Mouse (Mus musculus) CH12F3 (cell line): ENCODE results near the gene Pla2g4a.
"Not testable (repeated sequence)": the region's sequence is repeated elsewhere in the genome, so short reads cannot be mapped to it uniquely, and the experiment has no call there.

Experiments used
- in situ Hi-C: fragments of 300-500 bp; cut with MboI; formaldehyde crosslinking; loops from 2 replicates; pipeline ENCODE4 v1.14.3; 2020; ENCODE audit warnings: low sequenced_read_pairs

Gene Pla2g4a

DNA sequence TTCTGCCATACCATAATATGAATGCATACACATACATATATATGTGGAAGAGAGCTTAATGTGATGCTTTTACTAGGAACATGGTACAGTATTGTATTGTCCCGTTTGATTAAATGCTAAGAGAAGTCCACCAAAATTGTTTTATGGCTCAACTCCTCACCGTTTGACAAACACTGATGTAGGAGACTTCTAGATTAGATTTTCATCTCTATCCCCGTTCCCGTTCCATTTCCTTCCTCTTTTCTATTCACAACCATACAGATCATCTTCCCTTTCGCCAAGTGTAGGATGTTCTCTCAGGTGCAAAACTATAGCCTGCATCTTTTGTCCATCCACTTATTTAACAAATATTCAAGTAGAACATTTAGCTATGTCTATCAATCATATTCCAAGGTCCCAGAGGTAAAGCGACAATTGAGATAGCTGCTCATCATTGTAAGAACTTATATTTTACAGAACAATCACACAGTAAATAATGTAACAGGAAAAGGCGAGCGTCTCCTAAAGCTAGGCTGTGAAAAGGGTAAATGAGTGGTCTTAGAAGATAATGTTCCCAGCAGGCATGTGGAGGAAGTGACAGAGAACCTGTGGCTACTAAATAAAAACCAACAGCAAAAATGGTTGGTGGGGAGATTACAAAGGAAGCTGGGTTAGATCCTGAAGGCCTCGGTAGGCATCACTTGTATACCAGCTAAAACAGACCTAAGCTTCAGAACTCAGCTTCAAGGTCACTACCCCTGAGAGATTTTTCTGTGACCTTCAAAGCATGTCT is 21.6 kb downstream of the Pla2g4a start:
- in situ Hi-C loops: no loop called here

DNA sequence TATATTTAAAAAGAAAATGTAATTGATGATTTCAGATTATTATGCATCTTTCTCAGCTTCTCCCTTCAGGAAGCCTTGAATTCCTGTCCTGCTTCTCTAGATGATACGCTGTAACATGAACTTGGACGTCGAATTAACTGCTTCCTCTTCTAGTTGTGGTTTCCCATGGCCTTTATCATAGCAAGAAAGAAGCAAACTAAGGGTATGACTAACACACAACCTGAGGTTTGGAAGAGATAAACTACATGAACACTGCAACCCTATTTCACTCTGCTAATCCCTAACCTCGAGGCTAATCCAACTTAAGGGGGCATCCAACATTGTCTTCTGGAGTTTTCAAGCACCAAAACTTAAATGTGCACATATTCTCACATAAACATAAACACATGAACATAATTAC is 23.3 kb downstream of the Pla2g4a start:
- in situ Hi-C loops: no loop called here

DNA sequence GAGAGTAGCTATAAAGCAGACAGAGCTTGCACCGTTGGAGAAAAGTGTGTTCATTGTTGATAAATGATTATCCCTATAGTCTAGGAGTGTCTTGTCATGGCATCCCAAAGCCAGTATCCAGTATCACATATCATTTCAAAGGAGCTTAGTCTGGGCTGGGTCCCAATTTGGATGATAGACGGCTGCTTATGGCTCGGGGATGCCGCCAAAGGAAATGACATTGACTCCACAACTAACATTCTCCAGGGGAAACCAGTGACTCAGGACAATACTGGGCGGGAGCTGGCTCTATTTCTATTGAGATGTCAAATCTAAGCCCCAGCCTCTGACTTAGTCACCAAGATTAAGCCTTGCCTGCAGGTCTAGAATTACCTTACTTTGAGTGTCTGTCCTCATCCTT is 31.9 kb downstream of the Pla2g4a start:
- in situ Hi-C loops: no loop called here

DNA sequence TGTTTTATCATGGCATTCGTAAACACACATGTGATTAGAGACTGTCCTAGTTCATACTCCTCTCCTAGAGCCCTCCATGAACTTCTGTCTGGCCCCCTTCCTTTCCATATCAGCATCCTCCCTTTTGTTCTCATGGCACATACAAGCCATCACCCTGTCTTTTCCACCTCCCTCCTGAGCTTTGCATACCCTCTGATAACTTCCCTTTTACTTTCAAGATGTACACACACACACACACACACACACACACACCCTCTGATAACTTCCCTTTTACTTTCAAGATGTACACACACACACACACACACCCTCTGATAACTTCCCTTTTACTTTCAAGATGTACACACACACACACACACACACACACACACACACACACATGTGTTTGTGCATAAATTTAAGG is 37.4 kb downstream of the Pla2g4a start:
- in situ Hi-C loops: not testable (repeated sequence)

DNA sequence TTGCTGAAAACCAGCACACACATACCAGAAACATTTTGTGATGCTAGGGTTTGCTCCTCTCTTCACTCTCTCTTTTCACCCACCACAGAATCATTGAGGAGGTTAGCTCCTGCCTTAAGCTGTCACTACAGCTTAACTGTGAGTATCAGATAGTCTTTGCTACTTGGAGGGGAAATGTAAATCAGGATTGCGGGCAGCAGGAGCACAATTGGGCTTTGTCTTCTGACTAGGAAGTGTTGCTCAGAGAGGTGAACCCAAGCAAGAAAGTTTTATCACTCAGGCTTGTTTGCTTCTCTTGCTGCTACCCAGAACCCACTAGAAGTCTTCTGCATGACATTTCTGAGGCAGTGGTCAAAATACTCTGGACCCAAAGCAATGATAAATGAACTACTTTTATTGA is 38.9 kb downstream of the Pla2g4a start:
- in situ Hi-C loops: no loop called here

DNA sequence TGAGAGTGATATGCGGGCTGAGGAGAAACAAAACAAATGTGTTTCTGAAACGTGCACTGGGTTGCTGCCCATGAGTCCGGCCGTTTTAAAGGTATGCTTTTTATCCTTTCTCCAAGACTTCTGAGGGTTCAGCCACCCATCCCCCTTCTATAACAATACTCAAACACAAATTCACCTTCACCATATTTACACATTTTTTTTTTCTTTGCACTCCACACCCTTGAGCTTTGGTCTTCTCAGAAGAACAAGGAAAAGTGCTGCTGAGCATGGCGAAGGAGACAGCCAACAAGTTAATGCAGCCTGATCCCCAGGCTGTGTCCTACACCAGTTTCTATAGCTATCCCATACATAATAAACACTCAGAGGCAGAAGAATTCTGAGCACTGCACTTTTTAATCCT is 39.8 kb downstream of the Pla2g4a start:
- in situ Hi-C loops: no loop called here

DNA sequence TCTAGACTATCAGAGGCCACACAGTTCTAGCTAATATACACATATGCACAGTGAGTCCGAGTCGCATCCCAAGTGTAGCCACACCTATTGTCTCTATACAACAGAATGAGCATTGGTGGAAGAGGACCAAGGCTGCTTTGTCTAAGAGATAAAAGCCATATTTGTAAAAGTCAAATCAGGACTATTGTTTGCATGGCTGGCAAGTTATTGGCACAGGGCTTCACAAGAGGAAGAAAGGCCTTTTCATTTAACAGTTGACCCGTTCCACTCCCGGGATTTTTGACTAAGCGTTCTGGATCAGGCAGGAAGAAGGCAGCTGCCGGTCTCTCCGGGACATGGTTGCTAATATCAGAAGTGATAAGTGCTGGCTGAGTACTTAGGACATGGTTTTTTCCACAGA is 41.8 kb downstream of the Pla2g4a start:
- in situ Hi-C loops: no loop called here

DNA sequence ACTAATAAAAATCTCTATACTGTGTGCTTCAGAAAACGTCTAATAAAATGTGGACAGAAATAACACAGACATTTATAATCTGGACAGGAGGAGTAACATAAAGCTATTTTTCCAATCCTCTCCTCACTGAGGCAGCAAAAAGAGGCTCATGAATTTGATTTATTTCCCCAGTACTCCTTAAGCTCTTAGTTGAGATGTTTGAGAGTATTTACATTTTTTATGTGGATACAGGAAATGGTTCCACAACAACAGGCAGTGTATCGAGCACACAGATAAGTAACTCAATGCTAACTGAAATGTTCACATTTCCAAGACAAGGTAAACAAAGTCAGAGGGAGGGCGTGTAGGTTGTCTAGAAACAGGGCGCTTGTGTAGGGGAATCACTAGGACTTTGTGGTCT is 48.1 kb downstream of the Pla2g4a start:
- in situ Hi-C loops: no loop called here

DNA sequence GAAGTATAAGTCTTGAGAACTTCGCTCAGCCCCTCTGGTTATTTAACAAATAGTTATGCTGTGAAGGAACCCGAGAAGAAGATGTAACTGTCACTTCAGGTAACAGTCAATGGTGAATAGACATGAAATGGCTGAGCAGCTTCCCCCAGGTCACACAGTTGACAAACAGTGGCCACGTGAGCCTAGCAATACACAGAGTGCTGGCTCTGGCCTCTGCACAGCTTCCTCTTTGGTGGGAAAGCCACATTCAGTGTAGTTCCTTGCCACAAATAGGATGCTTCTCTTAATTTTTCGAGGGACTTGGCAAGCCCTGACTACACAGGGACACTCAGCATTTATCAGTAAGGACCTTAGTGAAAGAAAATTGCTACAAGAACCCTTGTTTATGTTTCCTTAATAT is 50.0 kb downstream of the Pla2g4a start:
- in situ Hi-C loops: no loop called here

DNA sequence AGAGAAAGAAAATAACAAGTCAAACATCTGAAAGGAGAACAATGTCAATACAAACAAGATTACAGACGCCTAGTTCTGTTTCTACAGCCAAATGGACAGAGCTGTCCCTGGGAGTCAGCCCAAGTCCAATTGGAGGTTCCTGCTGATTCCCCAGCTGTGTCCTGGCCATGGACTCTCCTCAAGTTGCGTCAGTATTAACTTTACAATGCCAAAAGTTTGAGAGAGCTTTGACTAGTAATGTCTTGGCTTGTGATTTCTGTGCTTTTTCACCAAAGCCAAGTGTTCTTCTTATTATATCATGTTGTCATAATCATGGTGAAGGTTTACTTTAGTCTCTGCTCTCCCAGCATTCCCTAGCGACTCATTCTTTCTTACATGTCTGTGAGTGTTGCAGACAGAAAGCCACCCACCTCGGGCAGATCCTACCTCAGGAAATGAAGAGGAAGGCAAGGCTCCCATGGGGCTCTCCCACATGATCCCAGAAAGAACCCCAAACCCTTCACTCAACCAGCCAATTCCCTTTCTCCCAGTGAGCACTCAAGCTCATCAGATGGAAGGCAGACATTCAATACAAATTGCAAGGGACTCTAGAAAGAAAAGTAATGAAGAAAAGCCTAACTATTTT is 63.0 kb downstream of the Pla2g4a start:
- in situ Hi-C loops: no loop called here

DNA sequence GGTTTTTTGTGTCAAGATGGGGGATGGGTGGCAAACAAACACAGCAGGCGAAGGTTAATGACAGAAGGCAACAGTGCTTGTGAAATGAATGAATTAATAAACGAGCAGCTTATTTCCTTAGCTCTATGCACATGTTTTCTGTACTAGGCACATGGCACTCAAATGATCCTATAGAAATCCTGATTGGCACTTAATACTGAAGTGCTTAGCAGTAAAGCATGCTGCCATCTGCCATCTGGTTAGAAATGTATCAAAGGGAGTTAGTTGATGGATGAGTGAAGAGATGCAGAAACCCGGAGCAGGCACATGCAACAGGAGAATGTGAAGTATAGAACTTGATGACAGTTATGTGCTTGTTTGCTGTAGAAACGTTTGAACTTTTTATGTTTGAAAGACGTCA is 64.5 kb downstream of the Pla2g4a start:
- in situ Hi-C loops: no loop called here

DNA sequence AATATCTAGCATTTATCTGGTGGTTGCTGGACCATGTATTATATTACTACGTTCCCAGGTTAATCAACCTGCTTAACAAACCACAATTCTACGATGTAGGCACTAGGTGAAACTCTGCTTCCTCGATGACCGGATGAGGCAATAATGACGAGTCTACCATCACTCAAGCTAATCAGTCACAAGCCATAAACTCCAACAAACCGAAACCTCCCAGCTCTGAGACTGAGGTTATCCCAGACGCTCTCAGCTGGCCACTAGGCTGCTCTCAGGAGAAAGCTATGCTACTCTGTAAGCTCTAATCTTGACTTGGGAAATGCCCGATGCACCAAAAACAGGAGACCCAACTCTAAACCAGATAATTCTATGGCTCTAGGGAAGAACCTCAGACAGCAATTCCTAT is 66.2 kb downstream of the Pla2g4a start:
- in situ Hi-C loops: no loop called here

DNA sequence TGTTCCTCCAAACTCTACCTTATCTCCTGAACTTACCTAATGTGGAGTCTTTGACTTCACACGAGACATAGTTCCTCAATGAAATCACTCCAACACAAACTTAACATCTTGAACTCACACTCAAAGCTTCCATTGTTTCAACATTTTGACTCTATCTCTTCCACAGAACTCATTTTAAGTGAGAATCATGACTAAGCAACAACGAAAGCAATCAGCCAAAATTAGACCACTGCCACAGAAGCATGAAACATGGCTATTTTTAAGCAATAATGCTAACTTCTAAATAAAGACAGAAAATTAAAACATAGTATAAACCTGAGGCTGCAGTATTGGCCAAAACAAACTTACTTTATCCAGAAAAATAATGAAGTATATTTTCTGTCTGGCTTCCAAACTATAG is 67.2 kb downstream of the Pla2g4a start:
- in situ Hi-C loops: no loop called here

DNA sequence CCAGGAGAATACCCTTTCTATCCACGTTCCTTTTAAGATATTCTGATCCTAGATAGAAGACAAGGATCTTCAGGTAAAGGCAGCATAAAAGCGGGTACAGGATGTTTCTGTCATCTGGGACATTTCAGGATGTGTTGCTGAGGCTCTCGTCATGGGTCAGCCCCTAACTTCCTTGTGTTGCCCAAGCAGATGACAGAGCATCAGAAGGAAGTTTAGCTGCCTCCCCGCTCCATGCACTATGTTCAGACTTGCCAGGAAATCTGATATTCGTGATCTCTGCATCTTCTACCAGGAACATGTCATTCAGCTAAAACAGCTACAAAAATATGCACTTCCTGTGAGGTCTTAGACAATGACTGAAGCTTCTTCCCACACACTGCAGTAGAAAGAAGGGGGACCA is 70.0 kb downstream of the Pla2g4a start:
- in situ Hi-C loops: no loop called here

DNA sequence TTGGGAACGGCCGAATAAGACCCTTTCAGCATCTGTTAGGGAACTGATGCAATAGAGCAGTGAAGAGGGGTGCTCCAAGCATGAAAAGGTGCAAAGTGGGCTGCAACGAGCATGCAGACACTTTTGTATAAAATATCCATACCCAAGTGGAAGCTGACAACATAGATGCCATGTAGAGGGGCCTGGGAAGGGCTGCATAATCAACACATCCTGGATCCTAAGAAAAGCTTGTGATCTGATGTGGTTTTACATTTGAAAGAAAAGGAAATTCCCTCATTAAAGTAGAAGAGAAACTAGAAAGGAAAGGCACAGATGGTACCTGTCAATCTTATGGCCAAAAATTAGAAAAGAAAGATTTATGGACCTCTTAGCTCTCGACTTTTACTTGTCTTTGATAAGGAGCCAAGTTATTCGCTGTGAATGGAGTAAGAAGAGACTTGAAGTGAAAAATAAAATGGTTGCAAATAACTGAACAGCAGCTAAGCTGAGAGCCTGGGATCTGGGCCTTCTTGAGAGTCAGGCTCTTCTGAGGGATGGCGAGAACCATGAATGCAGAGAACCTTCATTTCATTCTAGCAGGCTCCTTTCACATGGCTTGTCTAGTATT is 78.6 kb downstream of the Pla2g4a start:
- in situ Hi-C loops: no loop called here

DNA sequence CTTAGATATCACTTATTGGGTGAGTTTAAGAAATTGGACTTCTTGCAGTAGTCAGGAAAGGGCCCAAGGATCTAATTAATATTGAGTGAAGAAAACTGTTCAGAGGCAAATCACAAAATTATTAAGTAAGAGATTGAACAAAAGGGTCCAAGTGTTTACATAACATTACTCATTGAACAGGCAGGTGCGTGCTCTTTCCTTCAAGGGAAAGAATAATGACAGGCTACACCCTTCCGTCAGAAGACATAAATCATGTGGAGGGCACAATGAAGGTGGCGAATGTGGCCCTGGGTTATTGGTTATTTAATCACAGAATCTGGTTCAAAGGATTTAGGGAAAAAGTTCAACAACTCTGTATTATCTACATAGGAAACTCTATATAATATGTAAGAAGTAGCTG is 82.9 kb downstream of the Pla2g4a start:
- in situ Hi-C loops: no loop called here

DNA sequence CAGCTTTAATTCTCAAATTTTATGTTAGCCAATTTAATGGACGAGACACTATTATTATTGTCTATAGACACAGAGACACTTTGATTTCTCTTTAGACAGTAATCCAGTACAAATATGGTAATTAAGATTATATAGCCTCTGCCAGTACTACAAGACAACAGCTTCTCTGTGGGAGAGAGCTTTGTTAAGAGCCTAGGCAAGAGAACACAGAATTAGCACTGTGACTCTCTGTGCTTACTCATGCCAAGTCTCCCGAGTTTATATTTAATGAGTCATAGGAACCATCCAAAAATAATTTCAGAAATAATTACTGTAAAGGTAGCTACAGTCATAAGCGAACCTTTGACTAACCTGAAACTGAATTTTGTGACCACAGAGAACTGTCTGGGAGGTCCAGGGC is 84.6 kb downstream of the Pla2g4a start:
- in situ Hi-C loops: no loop called here

DNA sequence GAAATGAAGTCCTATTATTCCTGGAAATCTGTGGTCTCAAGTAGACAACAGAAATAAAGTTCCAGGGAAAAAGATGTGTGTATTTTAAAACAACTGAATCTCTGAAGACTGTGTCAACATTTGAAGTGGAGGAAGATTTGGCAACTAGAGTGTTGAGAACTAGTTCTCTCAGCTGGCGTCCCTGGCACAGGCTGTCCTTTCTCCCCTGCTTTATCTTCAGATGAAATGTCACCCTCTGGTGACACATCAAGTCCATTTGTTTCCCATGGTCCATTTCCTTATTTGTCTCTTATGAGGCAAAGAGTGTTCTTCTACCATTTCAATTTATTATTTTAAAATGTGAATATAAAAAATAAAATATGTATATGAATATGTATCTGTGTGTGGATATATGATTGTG is 89.5 kb downstream of the Pla2g4a start:
- in situ Hi-C loops: no loop called here

DNA sequence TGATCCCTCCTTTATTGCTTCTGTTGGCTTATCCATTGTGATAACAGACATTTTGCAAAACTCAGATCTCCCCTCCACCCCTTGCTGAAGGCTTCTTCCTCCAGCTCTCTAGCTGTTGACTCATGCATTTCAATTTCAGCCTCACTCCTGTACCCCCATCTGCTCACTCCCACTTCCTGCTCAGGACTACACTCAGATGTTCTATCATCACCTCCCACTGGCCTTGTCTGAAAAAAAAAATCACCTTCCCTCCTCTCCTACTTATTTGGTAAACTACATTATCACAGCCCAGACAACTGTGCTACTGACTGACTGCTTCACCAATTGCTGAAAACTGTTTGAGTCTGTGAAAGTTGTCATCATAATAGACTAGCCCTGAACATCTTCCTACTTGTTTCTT is 93.8 kb downstream of the Pla2g4a start:
- in situ Hi-C loops: no loop called here

DNA sequence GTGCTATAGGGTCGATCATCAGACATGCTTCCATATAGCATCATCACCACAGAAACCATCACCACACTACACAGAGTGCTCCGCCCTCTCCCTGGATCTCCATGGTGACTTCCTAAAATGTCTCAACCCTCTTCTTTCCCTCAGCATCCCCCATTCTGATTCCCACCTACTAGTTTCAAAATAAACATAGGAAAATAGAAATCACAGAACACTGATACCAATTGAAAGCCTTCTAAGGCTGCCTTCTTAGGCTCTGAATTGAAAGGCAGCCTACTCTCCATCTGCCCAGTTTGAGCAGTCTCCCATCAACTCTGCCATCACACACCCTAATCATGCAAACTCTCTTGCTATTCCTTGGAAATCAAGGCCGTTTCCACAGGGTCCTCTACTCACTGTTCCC is 94.9 kb downstream of the Pla2g4a start:
- in situ Hi-C loops: no loop called here

DNA sequence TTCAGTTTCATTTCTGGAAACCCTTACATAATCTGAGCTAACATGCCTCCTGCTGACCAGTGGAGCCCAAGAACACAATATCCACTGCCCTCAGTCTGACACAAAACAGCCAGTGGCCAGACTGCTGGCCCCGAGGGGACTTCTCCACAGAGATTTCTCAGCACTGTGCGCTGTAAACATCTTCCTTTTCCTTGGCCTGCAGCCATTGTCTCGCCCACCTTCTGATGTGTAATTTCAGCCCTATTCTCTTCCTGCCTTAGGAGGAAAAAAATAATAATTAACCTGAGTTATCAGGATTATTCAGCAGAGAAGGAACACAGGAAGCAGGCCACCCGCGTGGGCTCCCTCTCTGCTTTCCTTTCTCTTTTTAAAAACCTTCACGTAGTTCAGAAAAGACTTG is 98.3 kb downstream of the Pla2g4a start:
- in situ Hi-C loops: no loop called here

DNA sequence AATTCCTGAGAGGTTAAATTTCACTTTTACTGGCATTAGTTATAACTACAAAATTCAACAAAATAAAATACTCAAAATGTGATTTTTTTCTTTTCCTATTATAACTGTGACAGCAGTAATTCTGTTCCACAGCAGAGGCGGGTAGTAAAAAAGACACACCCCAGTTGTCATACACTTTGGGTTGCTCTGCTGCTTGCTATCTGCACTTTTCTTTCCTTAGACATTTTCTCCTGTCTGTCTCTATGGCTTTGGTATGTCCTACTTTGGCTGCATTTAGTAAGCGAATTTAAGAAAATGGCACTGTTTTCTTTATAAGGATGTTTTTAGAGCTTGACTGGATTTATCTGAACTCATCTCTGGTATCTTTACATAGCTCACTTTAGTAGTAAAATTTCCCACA is 98.9 kb downstream of the Pla2g4a start:
- in situ Hi-C loops: no loop called here
